Mouse (Mus musculus): ENCODE measurements around the gene Tmc5.

DNA sequence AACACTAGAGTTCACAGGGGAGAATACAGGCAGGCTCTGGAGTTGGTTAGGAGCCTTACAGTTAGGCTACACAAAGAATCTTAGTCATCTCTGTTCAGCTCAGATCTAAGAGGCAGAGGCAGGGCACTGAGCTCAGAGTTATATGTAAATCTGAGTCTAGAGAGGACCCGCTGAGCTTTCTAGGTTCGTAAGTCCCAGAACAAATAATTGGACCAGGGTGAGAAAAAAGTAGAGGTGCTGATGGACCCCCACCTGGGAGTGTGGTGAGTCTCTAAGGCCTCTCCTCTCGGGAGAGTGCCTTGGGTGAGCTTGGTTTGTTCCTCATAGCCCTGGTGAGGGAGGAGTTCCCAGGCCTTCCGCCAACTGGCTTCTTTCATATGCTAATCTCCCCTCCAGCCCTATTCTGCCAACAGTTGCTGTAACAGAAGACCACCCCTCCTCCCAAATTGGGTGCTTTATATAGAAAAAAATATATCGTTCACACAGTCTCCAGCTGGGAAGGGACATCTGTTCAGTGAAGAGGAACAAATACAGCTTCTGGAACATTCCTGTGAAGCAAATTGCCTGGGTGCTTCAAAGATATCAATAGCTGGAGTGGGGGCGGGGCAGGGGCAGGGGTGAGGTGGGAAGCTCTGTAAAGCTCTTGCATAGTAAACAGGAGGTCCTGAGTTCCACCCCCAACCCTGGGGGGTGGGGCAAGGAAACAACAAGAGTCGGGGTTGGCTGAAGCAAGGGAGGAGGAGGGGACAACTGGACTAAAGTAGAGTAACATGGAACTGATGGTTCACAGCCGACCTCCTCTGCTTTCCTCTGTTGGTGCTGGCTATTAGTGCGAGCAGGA, 3.3 kb upstream of the Tmc5 start:
- no peak for TF ChIP-seq CTCF (IDR thresholded peaks at IDR 0.05)
- no peak for TF ChIP-seq EP300 (IDR thresholded peaks at IDR 0.05)
